Mouse (Mus musculus) mesoderm, embryonic 11.5 days (tissue): ENCODE measurements around the gene Spata32.

Source experiments
- DNase-seq: peaks from one replicate; pipeline ENCODE4 v3.0.0-alpha.2; 2012; ENCODE audit warnings: low read depth, low spot score

The Spata32 gene

GRCm38 (mm10) chr11:103208458-103208857 lies 9.8 kb downstream of the Spata32 start, which contains the start of gene 1700023F06Rik:
Gene 1700023F06Rik, minus strand, starts transcription at chr11:103208558.
- no peak for DNase-seq

- DNase-seq, result no peak
Measured at GRCm38 (mm10) chr11:103206203-103206602, 12.0 kb downstream of the Spata32 start.

- no peak for DNase-seq
Measured at GRCm38 (mm10) chr11:103202376-103202775, 15.9 kb downstream of the Spata32 start.

- no peak for DNase-seq
Measured at GRCm38 (mm10) chr11:103201664-103202063, 16.6 kb downstream of the Spata32 start.

- peak; percentile 20 for DNase-seq
Measured at GRCm38 (mm10) chr11:103198911-103199803, 19.1 kb downstream of the Spata32 start.

GRCm38 (mm10) chr11:103198339-103198738 lies 19.9 kb downstream of the Spata32 start:
- no peak for DNase-seq

- no peak for DNase-seq
Measured at GRCm38 (mm10) chr11:103197340-103197739, 20.9 kb downstream of the Spata32 start.

- no peak for DNase-seq
Measured at GRCm38 (mm10) chr11:103195656-103196055, 22.6 kb downstream of the Spata32 start.

GRCm38 (mm10) chr11:103195236-103195635 lies 23.0 kb downstream of the Spata32 start:
- no peak for DNase-seq

- no peak for DNase-seq
Measured at GRCm38 (mm10) chr11:103193825-103194168, 24.4 kb downstream of the Spata32 start.

- peak; percentile 23 for DNase-seq
Measured at GRCm38 (mm10) chr11:103192956-103193824, 25.0 kb downstream of the Spata32 start.

GRCm38 (mm10) chr11:103192230-103192955 lies 25.8 kb downstream of the Spata32 start:
- DNase-seq, result no peak

- DNase-seq, result peak; percentile 56
Measured at GRCm38 (mm10) chr11:103184891-103185290, 33.3 kb downstream of the Spata32 start.

GRCm38 (mm10) chr11:103181911-103182310 lies 36.3 kb downstream of the Spata32 start:
- no peak for DNase-seq

- DNase-seq, result no peak
Measured at GRCm38 (mm10) chr11:103181349-103181748, 36.9 kb downstream of the Spata32 start.

- no peak for DNase-seq
Measured at GRCm38 (mm10) chr11:103180426-103180825, 37.8 kb downstream of the Spata32 start.

- no peak for DNase-seq
Measured at GRCm38 (mm10) chr11:103178748-103179147, 39.5 kb downstream of the Spata32 start.

- DNase-seq, result no peak
Measured at GRCm38 (mm10) chr11:103177815-103178485, 40.3 kb downstream of the Spata32 start.

- no peak for DNase-seq
Measured at GRCm38 (mm10) chr11:103177216-103177615, 41.0 kb downstream of the Spata32 start.

- DNase-seq, result no peak
Measured at GRCm38 (mm10) chr11:103176510-103176909, 41.7 kb downstream of the Spata32 start.
